Mouse (Mus musculus) MEL (cell line): ENCODE measurements at regions not wholly inside any gene's neighbourhood (a gene's known extent, or its start where the extent isn't known, plus 50 kb on each side); places are given as distances from the start of the nearest gene placed in this dataset.

ENCODE experiments used
- DNase-seq: peaks from one replicate; pipeline ENCODE4 v3.0.0; 2011; ENCODE audit warnings: low read depth, low spot score
- H3K27ac ChIP-seq: 2 replicates; pipeline ENCODE4 v1.5.1; 2012; ENCODE audit warnings: low read depth, mild to moderate bottlenecking, control low read depth, low read length, moderate library complexity; ENCODE audit not compliant: control insufficient read depth
- H3K27me3 ChIP-seq, 2 experiments: fragments of 150-350 bp in 1 of 2; sonication (generic) in 1 of 2; 2 replicates each; pipeline ENCODE4 v1.6.1; 2012; ENCODE audit warnings: low read length in 2 of 2, mild to moderate bottlenecking in 2 of 2, improper control_type of control experiment in 1 of 2, moderate library complexity in 1 of 2; ENCODE audit not compliant: insufficient read depth in 2 of 2, control insufficient read depth in 1 of 2
- H3K36me3 ChIP-seq, 2 experiments: 2 replicates each; pipeline ENCODE4 v1.6.1; 2012 to 2014; ENCODE audit warnings: low read length in 2 of 2, improper control_type of control experiment in 1 of 2, inconsistent platforms in 1 of 2, mild to moderate bottlenecking in 1 of 2; ENCODE audit not compliant: insufficient read depth in 2 of 2, control insufficient read depth in 1 of 2
- H3K4me1 ChIP-seq, 2 experiments: fragments of 150-350 bp in 1 of 2; sonication (generic) in 1 of 2; 2 replicates each; pipeline ENCODE4 v1.6.1; 2012; ENCODE audit warnings: low read length in 2 of 2, improper control_type of control experiment in 1 of 2, mild to moderate bottlenecking in 1 of 2; ENCODE audit not compliant: insufficient read depth in 2 of 2, control insufficient read depth in 1 of 2
- H3K4me3 ChIP-seq, 2 experiments: fragments of 150-350 bp in 1 of 2; sonication (generic) in 1 of 2; 2 replicates each; pipeline ENCODE4 v1.5.1; 2012; ENCODE audit warnings: low read depth in 2 of 2, low read length in 2 of 2, mild to moderate bottlenecking in 2 of 2, moderate library complexity in 2 of 2, control low read depth in 1 of 2, improper control_type of control experiment in 1 of 2; ENCODE audit not compliant: control insufficient read depth in 1 of 2, insufficient read depth in 1 of 2
- H3K79me2 ChIP-seq: 2 replicates; pipeline ENCODE4 v1.6.1; 2012; ENCODE audit warnings: mild to moderate bottlenecking, low read length, moderate library complexity; ENCODE audit not compliant: control insufficient read depth, poor library complexity, insufficient read depth
- H3K9ac ChIP-seq: 2 replicates; pipeline ENCODE4 v1.6.1; 2012; ENCODE audit warnings: low read depth, mild to moderate bottlenecking, control low read depth, low read length, moderate library complexity; ENCODE audit not compliant: control insufficient read depth, poor library complexity, severe bottlenecking
- H3K9me3 ChIP-seq: fragments of 150-350 bp; sonication (generic); replicated peaks from 2 replicates; pipeline ENCODE4 v1.6.1; 2012; ENCODE audit warnings: mild to moderate bottlenecking, low read length, improper control_type of control experiment, moderate library complexity; ENCODE audit not compliant: insufficient read depth
- BHLHE40 ChIP-seq: IDR thresholded peaks from 2 replicates; pipeline ENCODE4 v1.6.1; 2012; ENCODE audit warnings: low read depth, mild to moderate bottlenecking, inconsistent platforms, low read length, improper control_type of control experiment, borderline replicate concordance
- CHD1 ChIP-seq: IDR thresholded peaks from 2 replicates; pipeline ENCODE4 v1.6.1; 2012; ENCODE audit warnings: low read depth, mild to moderate bottlenecking, inconsistent platforms, low read length, improper control_type of control experiment
- E2F4 ChIP-seq: IDR thresholded peaks from 2 replicates; pipeline ENCODE4 v1.6.1; 2011; ENCODE audit warnings: low read depth, low read length, improper control_type of control experiment, borderline replicate concordance
- ELF1 ChIP-seq: IDR thresholded peaks from 2 replicates; pipeline ENCODE4 v1.6.1; 2014; ENCODE audit warnings: low read depth, mild to moderate bottlenecking, inconsistent platforms, low read length, improper control_type of control experiment, moderate library complexity
- EP300 ChIP-seq, 2 experiments: IDR thresholded peaks; 2 replicates each; pipeline ENCODE4 v1.6.1; 2011; ENCODE audit warnings: improper control_type of control experiment in 2 of 2, low read length in 2 of 2, low read depth in 1 of 2, mild to moderate bottlenecking in 1 of 2
- ETS1 ChIP-seq: IDR thresholded peaks from 2 replicates; pipeline ENCODE4 v1.6.1; 2012; ENCODE audit warnings: low read depth, mild to moderate bottlenecking, inconsistent platforms, low read length, improper control_type of control experiment, moderate library complexity
- GABPA ChIP-seq: IDR thresholded peaks from 2 replicates; pipeline ENCODE4 v1.6.1; 2012; ENCODE audit warnings: low read depth, mild to moderate bottlenecking, inconsistent platforms, low read length, improper control_type of control experiment, moderate library complexity
- GATA1 ChIP-seq: IDR thresholded peaks from 2 replicates; pipeline ENCODE4 v1.6.1; 2011; ENCODE audit warnings: low read depth, low read length, improper control_type of control experiment
- HCFC1 ChIP-seq: IDR thresholded peaks from 2 replicates; pipeline ENCODE4 v1.6.1; 2012; ENCODE audit warnings: low read depth, mild to moderate bottlenecking, inconsistent platforms, low read length, improper control_type of control experiment, moderate library complexity
- KAT2A ChIP-seq: conservative IDR thresholded peaks from 2 replicates; pipeline ENCODE4 v1.6.1; 2012; ENCODE audit warnings: low read depth, low read length, improper control_type of control experiment, inconsistent platforms
- MAX ChIP-seq: IDR thresholded peaks from 2 replicates; pipeline ENCODE4 v1.6.1; 2011; ENCODE audit warnings: low read length, improper control_type of control experiment
- MAZ ChIP-seq: IDR thresholded peaks from 2 replicates; pipeline ENCODE4 v1.6.1; 2012; ENCODE audit warnings: low read depth, mild to moderate bottlenecking, inconsistent platforms, low read length, improper control_type of control experiment
- MEF2A ChIP-seq: IDR thresholded peaks from 2 replicates; pipeline ENCODE4 v1.6.1; 2014; ENCODE audit warnings: low read depth, mild to moderate bottlenecking, inconsistent platforms, low read length, improper control_type of control experiment; ENCODE audit not compliant: poor library complexity, insufficient replicate concordance, severe bottlenecking; ENCODE audit errors: extremely low read depth
- MYB ChIP-seq: IDR thresholded peaks from 2 replicates; pipeline ENCODE4 v1.6.1; 2011; ENCODE audit warnings: mild to moderate bottlenecking, low read depth, low read length, improper control_type of control experiment
- MYC ChIP-seq: IDR thresholded peaks from 2 replicates; pipeline ENCODE4 v1.6.1; 2011; ENCODE audit warnings: low read depth, mild to moderate bottlenecking, low read length, improper control_type of control experiment, moderate library complexity
- NRF1 ChIP-seq: IDR thresholded peaks from 2 replicates; pipeline ENCODE4 v1.6.1; 2014; ENCODE audit warnings: low read depth, mild to moderate bottlenecking, inconsistent platforms, low read length, improper control_type of control experiment, moderate library complexity; ENCODE audit not compliant: poor library complexity, insufficient read depth, severe bottlenecking
- POLR2A ChIP-seq, 2 experiments: IDR thresholded peaks; 2 replicates each; pipeline ENCODE4 v1.6.1; 2011 to 2012; ENCODE audit warnings: low read length in 2 of 2, mild to moderate bottlenecking in 2 of 2, control low read depth in 1 of 2, improper control_type of control experiment in 1 of 2, low read depth in 1 of 2, moderate library complexity in 1 of 2; ENCODE audit not compliant: control insufficient read depth in 1 of 2, insufficient read depth in 1 of 2, poor library complexity in 1 of 2
- TAL1 ChIP-seq: IDR thresholded peaks from 2 replicates; pipeline ENCODE4 v1.6.1; 2012; ENCODE audit warnings: mild to moderate bottlenecking, inconsistent platforms, low read length, moderate library complexity, mixed read lengths
- USF1 ChIP-seq: IDR thresholded peaks from 2 replicates; pipeline ENCODE4 v1.6.1; 2014; ENCODE audit warnings: low read depth, mild to moderate bottlenecking, inconsistent platforms, low read length, improper control_type of control experiment, moderate library complexity
- ZC3H11A ChIP-seq: IDR thresholded peaks from 2 replicates; pipeline ENCODE4 v1.6.1; 2012; ENCODE audit warnings: low read depth, mild to moderate bottlenecking, inconsistent platforms, low read length, improper control_type of control experiment
- ZMIZ1 ChIP-seq: IDR thresholded peaks from 2 replicates; pipeline ENCODE4 v1.6.1; 2012; ENCODE audit warnings: low read depth, mild to moderate bottlenecking, inconsistent platforms, low read length, improper control_type of control experiment, moderate library complexity
- ZNF384 ChIP-seq: IDR thresholded peaks from 2 replicates; pipeline ENCODE4 v1.6.1; 2012; ENCODE audit warnings: low read depth, mild to moderate bottlenecking, inconsistent platforms, low read length, improper control_type of control experiment

- H3K9me3 ChIP-seq = no peaks in the 10 kb centered on the region
- no peak for DNase-seq
- H3K27ac ChIP-seq = no peak overlapping the region
- no peak for TF ChIP-seq MEF2A
- TF ChIP-seq BHLHE40 = no peak
- no peak for TF ChIP-seq GATA1
- TF ChIP-seq ELF1 = no peak
- TF ChIP-seq ZMIZ1 = no peak
- no peak for TF ChIP-seq NRF1
- no peak for TF ChIP-seq MYB
- TF ChIP-seq KAT2A = no peak
- no peak for TF ChIP-seq GABPA
- TF ChIP-seq MAZ = no peak
- TF ChIP-seq POLR2A (IDR thresholded peaks at IDR 0.05; ENCODE audit: control insufficient read depth in 1 of 2, insufficient read depth in 1 of 2, low read depth in 1 of 2, low read length in 2 of 2, poor library complexity in 1 of 2) = no peak
- no peak for TF ChIP-seq USF1
- no peak for TF ChIP-seq E2F4
- no peak for TF ChIP-seq MAX
- TF ChIP-seq CHD1 = no peak
- no peak for TF ChIP-seq MYC
- no peak for TF ChIP-seq HCFC1
- no peaks in the 10 kb centered on the region for H3K36me3 ChIP-seq
- no peaks in the 10 kb centered on the region for H3K4me1 ChIP-seq
- H3K9ac ChIP-seq = no peak overlapping the region
- H3K27me3 ChIP-seq = no peaks in the 10 kb centered on the region
- no peaks in the 10 kb centered on the region for H3K79me2 ChIP-seq
- no peak overlapping the region for H3K4me3 ChIP-seq
Observed at GRCm38 (mm10) chr4:100725811-100726210, 50.7 kb upstream of the Cachd1 start.

- Histone ChIP-seq H3K9ac (no peak overlapping the region), H3K9me3 (no peaks in the 10 kb centered on the region), H3K79me2 (no peaks in the 10 kb centered on the region), H3K36me3 (no peaks in the 10 kb centered on the region), H3K4me1 (no peaks in the 10 kb centered on the region), H3K27ac (no peak overlapping the region), H3K27me3 (no peaks in the 10 kb centered on the region), H3K4me3 (no peak overlapping the region)
- TF ChIP-seq MYB (no peak), MAX (no peak), ETS1 (no peak), ZC3H11A (no peak), KAT2A (no peak), TAL1 (no peak), EP300 (IDR thresholded peaks at IDR 0.05; ENCODE audit: low read depth in 1 of 2, low read length in 2 of 2) (no peak), GATA1 (no peak), NRF1 (no peak), ZNF384 (no peak), CHD1 (no peak)
- DNase-seq = no peak
Observed at GRCm38 (mm10) chr4:100726496-100726895, 50.0 kb upstream of the Cachd1 start.
